Mouse (Mus musculus) hindlimb bud, embryonic 11.5 days (tissue): Measurements from ENCODE around the gene 2310011J03Rik.
A peak's percentile ranks its signal among the peaks of the same experiment; 100 is the strongest.

Experiments
- DNase-seq: peaks from one replicate; pipeline ENCODE4 v3.0.0-alpha.2; 2012; ENCODE audit warnings: low read depth, low spot score; ENCODE audit errors: extremely low spot score

Gene 2310011J03Rik

GRCm38 (mm10) chr10:80342305-80342748 lies 22.0 kb upstream of the 2310011J03Rik start:
- no peak for DNase-seq

- no peak for DNase-seq
Measured at GRCm38 (mm10) chr10:80341491-80342304, 21.4 kb upstream of the 2310011J03Rik start.

GRCm38 (mm10) chr10:80341026-80341425 lies 20.7 kb upstream of the 2310011J03Rik start:
- DNase-seq = no peak

- DNase-seq = no peak
Measured at GRCm38 (mm10) chr10:80339941-80340750, 19.8 kb upstream of the 2310011J03Rik start.

- no peak for DNase-seq
Measured at GRCm38 (mm10) chr10:80336263-80336662, 15.9 kb upstream of the 2310011J03Rik start.

DNA sequence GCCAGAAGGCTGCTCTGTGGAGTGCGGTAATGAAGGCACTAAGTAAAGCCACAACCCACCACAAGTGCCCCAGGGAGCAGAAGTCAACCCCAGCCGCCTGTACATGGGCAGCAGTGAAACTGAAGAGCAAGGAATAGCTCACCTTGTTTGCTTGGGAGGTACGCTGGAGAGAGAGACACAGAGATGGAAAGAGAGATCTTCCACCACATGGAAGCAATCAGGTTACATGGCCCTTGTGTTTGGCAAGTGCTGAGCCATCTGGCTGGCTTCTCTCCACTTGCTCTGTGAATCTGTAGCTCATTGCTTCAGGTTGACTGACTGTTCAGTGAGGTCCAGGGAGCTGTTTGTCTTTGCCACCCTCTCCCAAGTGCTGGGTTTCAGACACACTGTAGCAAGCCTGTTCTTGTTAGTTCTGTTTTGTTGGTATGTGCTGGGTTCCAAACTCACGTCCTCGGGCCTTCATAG lies 12.2 kb upstream of the 2310011J03Rik start:
- no peak for DNase-seq

DNA sequence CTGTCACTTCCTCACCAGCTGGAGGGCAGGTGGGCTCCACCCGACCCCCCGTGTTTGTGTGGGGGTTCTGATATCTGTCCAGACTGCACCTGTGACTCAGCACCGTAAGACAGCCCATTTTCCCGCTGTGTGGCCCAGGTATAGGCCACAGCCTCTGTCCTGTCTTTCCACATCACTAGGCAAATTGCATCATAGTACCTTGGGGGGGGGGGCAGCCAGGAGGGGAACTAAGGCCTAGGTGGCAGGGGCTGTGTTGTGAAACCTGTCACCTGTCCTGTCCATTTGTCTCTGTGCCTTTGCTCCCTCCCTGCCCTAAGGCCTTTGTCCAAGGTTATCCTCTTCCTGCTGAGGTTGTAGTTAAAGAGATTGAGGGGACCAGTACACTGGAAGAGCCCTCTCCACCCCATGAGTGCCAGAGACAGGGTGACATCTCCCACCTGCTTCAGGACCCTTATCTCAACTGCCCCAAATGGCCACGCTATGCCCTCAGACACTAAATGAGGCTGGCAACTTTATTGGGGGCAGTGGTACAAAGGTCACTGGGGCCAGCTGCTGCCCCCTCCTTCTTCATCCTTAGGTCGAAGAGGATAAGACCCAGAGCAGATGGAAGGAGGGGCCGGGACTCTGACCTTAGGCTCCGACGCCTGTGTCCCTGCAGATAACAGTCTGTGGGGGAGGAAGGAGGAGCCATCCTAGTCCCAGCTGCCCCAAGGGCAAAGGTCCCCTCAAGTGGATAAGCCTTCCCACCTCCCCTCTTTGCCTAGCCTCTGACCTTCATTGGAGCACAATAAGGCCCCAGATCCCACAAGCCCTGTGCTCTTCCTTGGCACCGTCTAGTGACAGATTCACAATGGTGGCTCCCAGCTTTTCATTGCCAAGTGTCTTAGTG lies 11.5 kb upstream of the 2310011J03Rik start:
- no peak for DNase-seq

DNA sequence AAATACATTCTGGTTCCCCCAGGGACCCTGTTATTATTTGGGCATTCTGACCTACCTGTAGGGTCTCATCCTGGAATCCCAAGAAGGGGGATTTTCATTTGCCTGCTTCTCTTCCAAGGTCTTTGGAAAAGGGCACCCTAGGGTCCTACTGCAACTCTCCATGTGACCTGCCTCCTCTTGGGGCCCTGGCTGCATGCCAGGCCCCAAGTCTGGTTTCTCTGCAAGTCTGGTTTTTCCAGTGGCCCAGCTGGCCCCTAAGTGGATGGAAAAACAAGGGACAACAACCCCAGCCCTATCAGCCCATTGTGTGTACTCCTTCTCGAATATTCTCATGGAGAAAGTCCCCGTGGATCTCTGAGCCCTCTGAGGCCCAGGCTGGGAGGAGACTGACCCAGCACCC lies 10.6 kb upstream of the 2310011J03Rik start:
- no peak for DNase-seq

DNA sequence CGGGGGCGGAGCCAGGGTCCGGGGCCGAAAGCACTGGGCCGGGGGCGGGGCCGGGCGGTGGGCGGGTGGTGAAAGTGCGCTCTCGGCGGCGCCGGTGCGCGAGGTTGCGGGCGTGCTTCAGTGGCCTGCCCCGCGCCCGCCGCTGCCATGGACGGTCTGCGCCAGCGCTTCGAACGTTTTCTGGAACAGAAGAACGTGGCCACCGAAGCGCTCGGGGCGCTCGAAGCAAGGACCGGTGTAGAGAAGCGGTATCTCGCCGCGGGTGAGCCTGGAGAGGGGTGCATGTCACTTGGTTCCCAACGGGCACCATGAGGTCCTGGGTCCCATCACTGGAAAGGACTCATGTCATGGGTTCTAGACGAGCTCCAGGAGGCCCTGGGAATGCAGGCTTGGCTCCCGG lies 9.7 kb upstream of the 2310011J03Rik start:
- no peak for DNase-seq

DNA sequence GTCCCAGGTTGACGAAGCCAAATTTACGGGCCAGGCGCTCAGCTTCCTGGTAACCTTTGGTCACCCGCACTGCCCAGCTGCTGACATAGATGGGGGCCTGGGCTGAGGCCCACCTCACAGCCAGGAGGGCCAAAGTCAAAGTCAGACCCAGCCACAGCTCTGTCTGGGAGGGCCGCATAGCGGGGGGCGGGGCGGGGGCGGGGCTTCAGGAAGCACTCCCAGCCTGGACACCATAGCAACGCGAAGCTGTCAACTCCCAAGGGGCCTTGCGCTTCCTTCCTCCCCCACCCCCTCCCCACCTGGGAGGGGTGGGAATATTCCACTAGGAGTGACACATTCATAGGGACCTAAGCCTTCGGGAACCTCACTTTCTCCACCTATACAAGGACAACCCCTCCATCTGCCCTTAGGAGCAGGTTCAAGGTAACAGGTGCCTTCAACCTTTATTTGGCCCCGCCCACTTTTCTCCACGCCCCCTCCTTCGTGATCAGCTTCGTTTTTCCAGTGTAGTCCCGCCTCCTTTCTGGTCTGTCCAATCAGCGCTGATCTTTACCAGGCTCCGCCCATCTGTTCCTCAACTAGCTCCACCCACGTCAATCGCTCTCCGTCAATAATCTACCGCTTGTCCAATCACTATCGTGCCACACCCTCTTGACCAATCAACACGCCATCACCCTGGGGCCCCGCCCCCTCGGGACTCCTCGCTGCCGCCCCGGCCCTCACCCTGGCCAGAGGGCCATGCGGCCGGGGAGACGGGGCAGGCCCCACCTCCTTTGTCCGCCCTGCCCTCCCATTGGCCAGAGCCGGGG lies 9.1 kb upstream of the 2310011J03Rik start, which contains the start of the genes Pcsk4 and Reep6:
Gene Pcsk4, minus strand, starts transcription at position 226 of the 809 bp plus-strand sequence.
Gene Reep6, plus strand, starts transcription at position 681 of the 809 bp plus-strand sequence.
- DNase-seq = peak; percentile 97

DNA sequence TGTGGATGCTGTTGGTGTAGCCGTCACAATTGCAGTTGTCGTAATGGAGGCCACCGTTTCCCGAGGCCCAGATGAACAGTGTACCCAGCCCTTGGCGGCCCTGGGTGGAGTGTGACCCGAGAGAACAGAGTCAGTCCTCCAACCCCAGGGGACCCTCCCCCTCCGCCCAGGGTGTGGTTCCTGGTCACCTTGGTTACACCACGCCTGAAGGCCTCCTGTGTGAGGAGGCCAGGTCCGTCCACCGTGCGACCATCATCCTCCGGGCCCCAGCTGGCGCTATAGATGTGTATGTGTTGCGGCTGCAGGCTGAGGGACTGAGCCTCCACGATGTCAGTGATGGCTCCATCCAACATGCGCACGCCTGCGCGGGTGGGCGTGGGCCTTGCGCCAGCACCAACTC lies 4.7 kb upstream of the 2310011J03Rik start:
- no peak for DNase-seq

DNA sequence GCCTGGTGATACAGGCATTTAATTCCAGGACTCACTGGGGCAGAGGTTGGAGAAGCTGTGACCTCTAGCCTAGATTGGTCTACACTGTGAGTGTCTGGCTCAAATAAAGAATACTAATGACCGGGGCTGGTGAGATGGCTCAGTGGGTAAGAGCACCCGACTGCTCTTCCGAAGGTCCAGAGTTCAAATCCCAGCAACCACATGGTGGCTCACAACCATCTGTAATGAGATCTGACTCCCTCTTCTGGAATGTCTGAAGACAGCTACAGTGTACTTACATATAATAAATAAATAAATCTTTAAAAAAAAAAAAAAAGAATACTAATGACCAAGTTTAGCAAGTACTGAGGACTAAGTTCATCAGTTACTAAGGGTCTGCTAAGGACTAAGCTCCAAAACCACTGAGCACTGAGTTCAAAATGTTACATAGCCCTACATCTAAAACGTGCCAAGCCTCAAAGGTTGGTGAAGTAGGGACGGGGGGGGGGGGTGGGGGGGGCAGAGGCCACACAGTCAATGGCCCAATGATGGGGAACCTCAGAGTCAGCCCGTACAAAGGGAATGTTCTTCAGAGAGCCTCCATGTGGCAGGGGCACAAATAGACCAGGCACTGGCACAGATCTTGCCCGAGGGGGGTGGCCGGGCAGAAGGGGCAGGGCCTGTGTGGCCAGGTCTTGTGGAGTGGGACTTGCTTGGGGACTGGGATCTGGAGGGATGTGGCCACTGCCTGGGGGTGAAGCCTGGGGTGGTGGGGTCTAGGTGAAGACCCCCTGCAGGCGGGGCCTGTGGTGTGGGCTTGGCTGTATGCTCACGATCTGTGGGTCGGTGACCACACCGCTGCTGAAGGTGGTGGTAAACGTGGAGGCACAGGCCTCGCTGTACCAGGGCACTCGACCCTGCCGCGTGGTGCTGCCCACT lies 4.0 kb upstream of the 2310011J03Rik start:
- no peak for DNase-seq

DNA sequence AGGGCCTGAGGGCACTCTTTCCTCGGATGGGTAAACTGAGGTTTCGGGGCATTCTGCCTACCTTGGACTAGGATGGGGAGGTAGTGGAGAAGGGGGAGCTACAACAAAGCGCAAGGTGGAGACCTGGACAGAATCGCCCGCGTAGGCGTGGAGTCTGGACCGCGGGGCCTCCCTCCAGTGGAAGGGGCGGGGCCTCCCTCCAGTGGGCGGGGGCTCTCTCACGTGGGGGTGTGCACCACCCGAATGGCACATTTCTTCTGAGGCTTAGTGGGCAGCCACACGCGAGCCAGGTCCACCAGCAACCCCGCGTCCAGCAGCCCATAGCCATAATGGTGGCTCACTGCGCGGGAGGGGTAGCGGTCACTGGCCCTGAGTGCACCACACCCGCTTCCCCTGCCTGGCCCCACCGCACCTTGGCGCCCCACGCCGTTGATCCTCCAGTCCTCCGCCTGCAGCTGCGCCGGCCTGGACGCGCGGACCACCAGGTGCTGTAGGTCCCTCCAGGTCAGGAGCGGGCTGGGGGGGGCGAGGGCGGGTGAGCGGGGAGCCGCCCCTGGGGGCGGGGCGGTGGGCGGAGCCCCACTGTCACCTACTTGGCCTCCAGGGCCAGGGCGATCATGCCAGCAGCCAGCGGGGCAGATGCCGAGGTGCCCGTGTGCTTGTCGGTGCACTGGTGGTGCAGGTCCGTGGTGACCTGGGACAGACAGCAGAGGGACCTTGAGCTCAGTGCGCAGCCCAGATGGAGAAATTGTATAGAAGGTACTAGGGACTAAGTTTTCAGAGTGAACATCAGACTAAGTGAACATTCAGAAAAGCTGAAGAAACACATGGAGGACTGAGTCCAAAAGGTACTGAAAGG lies 3.2 kb upstream of the 2310011J03Rik start:
- DNase-seq = no peak

DNA sequence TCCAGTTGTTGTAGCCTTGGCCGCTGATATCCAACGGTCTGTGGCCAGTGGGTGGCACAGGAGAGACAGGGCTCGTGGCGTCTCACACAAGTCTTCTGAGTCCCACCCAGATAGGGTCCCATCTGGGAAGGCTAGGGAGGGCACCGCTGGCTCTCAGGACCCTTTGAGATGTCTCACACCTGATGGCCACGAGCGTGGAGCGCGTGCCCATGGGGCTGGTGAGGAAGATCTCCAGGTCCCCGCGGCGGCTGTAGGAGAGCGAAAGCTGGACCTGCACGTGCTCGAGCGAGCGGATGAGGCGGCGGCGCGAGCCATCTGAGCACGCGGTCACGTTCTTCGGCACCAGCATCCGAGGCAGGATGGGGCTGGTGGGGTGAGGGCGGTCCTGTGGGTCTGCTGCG lies 2.5 kb upstream of the 2310011J03Rik start:
- no peak for DNase-seq

DNA sequence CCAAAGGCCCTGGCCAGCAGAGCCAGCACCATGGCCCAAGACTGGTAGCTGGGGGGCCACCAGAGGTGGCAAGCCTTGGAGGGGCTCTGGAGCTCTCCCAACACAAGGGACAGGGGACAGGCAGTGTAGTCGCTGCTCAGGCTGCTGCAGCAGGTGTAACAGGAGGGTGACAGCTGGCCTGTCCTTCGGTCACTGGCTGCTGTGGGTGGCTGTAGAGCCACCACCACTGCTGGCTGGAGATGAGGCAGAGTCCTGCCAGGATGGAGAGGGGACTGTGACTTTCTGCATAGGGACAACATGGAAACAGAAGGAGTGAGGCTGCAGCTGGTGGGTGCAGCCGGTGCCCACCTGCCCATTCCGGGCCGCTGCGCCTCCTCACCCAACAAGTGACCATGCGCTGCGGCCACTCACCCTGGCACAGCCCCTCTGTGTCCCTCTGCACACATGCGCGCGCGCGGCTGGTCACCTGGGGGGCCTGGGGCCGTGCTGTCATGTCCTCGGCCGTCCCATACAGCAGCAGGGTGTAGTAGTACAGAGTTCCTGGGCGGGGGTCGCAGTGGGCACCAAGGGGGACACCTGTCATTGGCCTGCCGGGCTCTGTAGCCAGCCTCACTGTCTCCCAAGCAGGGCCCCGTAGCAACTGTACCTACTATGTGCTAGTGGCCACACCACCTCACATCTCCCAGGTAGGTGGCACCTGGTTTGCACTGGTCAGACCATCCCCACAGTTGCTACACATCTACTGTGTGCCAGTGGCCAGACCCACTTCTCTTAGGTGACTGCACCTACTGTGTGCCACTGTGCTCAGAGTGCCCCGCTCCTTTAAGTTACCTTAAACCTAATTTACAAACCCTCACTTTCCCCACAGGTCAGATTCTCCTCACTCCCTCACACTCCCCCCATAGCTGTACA lies 1.6 kb upstream of the 2310011J03Rik start:
- no peak for DNase-seq

DNA sequence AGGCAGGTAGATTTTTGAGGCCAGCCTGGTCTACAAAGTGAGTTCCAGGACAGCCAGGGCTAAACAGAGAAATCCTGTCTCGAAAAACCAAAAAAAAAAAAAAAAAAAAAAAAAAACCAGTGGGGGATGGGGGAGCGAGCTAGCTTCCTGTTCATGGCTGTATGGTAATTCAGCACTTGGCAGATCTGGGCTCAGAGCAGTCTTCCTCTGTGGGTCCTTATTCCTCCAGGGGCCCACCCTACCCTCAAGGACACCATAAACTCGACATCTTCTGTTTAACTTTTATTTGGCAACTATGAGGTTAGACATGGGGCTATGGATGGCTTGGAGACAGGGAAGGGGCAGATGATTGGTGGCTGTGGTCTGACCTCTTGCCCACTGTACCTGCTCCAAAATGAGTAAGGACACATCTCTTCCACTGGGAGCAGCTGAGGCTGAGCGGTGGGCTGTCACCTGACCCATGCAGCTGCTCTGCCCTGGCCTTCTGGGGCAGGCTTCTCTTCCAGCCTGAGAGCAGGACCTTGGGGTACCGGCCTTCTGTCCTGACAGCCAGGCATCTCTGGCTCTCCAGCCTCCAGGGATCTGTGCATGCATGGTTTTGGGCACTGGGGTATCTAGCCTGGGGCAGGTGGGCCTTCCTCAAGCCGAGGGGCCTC lies 805 bp upstream of the 2310011J03Rik start:
- no peak for DNase-seq
